Mouse (Mus musculus) layer of hippocampus, adult 9-11 months (tissue): ENCODE measurements around the gene Fam206a.

Experiments used
- DNase-seq: peaks from one replicate; pipeline ENCODE4 v3.0.0; 2022

Gene Fam206a

DNA sequence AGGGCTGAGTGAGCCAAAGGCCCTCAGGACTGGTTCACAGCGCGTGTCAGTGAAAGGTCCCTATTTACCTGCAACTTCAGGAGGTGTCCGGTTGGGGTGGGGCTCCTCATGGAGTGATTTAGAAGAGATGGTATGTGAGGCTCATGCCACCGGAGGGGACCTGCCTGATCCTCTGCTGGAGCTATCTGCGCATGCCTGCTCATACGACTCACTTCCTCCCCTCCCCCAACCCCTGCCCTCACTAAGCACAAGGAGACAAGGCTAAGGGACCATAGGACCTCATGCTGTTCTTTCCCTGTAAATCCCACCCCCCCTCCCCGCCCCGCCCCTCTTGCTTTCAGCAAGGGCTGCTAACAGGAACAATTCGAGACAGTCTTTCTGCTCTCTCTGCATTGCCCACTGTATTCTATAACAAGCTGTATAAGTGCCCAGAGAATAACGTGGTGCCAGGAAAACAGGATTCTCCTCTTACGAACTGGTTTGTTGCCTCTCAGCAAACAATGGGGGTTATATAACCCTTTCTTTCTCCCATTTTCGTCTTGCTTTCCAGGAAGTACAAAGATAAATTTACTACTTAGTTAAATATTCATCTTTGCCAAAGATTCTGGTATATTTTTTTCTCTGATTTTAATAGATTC, 43.9 kb downstream of the Fam206a start:
- DNase-seq: no peak

DNA sequence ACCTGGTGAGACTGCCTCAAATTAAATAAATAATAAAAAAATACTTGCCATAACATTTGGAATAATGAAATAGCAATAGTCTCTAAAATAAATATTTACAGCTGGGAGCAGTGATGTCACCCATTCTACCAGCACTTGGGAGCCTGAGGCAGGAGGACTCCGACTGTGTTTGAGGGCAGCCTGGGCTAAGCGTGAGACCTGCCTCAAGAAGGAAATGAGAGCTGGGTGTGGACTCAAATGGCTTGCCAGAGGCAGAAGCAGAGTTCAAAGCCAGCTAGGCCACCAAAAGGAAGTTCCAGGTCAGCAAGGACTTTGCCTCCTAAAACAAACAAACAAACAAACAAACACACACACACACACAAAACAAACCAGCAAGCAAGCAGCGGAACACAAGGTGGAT, 45.3 kb downstream of the Fam206a start:
- DNase-seq: no peak

DNA sequence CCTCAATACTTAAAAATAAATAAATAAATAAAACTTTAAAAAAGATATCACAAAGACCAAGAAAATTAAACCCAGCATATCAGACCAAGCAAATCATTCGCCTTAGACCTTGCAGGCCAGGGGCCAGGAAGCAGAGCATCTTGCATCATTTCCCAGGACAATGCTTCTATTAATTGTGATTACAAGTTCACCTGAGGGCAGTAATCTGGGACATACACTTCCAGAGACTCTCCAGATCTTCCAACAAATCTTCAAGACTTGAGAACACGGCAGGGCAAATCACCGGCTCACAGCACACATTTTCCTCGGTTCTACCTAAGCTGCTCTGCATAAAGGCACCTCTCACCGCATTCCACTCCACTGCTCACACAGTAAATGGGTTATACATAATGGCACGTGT, 45.9 kb downstream of the Fam206a start:
- DNase-seq: no peak

DNA sequence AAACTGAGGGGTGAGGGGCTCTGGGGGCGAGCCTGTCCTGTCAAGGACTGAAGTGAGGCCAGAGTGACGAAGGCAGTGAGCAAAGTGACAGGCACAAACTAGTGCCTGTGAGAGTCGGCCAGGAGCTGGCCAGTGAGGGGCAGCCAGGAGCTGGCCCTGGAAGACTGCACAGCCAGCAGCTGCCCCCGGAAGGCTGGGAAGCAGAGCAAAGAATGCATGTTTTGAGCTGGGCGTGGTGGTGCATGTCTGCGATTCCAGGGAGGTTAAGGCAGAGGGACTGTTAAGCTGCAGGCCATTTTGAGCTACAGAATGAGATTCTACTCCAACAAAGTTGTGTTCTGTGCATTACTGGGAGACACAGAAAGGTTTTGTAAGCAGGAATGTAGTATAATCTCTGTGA, 48.6 kb downstream of the Fam206a start:
- peak; percentile 29 for DNase-seq

DNA sequence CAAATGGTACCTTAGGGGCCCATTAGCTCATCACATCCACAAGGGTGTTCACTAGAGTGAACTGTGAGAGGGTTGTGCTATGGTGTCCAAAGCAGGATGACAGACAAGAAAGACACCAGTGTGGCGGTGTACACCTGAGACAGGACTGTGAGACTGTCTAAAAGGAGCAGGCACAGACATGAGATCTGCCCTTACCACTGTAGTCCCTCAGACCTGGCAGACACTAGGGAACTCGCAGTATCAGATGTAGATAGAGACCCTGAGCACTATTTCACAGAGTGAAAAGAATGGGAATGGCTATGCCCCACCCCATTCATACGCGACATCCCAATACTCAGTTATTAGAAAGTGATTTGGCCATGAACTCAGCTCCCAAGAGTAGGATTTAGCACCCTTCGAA, 53.8 kb downstream of the Fam206a start:
- no peak for DNase-seq

DNA sequence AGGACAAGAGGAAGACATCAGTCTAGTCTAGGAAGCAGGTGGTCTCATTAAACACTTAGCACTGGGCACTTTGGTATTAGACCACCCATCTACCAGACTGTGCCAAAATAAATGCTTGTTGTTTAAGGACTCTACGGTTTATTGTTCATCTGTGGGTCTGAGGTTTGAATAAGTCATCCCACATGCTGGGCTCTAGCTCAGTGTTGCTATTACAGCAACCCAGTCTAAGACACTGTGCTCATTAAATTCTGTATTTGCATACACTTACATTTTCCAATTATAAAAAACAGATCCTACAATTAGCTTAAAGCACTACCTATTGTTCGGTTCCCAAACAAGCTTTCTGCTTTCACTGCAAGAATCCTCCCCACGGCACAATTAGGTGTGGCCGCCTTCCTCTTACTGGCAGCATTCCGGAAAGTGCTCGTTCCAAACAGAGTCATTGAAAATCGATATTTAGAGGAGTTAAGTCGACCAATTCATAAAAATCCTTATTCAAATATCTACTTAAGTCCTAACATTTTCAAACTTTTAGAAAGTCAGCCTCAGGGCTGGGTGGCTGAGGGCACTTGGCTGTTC, 54.3 kb downstream of the Fam206a start:
- DNase-seq: no peak

DNA sequence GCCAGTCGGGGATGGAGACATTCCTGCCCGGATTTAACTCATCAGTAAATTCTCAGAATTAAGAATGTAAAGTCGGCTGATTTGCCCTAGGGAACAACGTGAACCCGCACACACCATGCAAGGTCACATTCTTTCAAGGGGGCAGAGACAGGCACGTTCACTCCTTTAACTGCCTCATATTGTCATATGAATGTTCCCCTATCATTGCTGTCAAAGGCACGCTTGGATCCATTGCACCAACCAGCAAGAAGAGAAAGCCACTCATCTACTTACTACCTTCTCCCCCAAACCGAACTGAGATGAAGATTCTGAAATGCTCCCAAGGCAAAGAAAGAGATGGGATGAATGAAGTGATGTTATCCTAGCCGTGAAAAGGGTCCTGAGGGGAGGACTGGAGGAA, 56.6 kb downstream of the Fam206a start:
- DNase-seq: no peak
